Mouse (Mus musculus) liver, adult 10 weeks (tissue): ENCODE measurements around the gene Dnah14. TPM values are rescaled to one million over a fixed set of nuclear protein-coding genes. Genes with fewer than 3 reads are reported as not detected.

Experiments used
- polyA plus RNA-seq: library from polyadenylated mRNA; stranded (reverse); fragments of 350-450 nt; fragmentation: Illumina TruSeq; extraction: RNeasy Lipid Tissue Mini Kit (QIAGEN cat#74804); gene quantifications from one replicate; pipeline ENCODE4 v1.2.3, GENCODE M21; 2014; ENCODE audit warnings: low read depth, low replicate concordance

Gene Dnah14
- not detected for polyA plus RNA-seq

DNA sequence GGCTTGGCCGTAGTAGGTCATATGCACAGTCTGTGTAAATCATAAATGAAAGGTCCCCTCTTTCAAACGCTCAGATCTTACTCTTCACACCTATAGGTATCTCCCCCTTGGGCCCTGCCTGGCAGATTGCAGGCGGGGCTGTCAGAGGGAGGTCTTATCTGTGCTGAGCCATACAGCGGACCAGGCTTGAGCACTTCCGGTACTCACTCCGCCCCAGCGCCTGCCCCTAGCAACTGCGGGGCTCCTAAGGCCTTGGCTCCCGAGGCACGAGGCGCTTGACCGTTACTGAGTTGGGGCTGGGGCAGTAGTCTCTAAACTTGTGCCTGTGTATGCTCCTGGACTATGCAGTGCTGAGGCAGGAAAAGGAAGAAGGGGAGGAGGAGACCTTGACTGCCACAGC is at the start of gene Dnah14:
Gene Dnah14 (plus strand): TSS at position 238 of the 400 bp plus-strand sequence.

DNA sequence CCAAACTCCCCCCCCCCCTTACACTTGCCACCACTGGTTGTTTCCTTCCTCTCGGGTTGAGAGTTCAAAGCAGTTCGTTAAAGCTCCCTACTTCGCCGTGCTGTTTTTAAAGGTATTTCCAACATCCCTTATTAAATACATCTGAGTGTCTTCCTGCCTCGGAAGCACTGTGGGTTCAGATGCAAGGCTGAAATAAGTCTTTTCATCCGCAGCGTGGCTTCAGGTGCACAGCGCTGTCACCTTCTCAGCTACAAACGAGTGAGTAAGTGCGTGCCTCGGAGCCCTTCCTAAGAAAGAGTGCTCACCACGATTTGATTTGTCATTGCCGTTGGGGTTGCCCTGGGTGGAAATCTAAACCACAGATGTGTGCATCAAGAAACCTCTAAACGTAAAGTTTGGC is 266.4 kb downstream of the Dnah14 start, which contains the start of gene Lbr:
Gene Lbr (minus strand): TSS at position 266 of the 400 bp plus-strand sequence.

Other genes with a start within 250 kb of the Dnah14 start
- gene Cnih3, start 223.9 kb upstream of the Dnah14 start, polyA plus RNA-seq = not detected
- not detected for gene Ccdc121, start 65.1 kb upstream of the Dnah14 start, polyA plus RNA-seq